Mouse (Mus musculus) embryonic fibroblast, embryonic 13.5 days (primary cell): ENCODE data around the gene Il2rg. TPM values are rescaled to one million over a fixed set of nuclear protein-coding genes. Genes with fewer than 3 reads are reported as not detected.
A peak's percentile ranks its signal among the peaks of the same experiment; 100 is the strongest.

Experiments used
- H3K27ac ChIP-seq: 2 replicates; pipeline ENCODE4 v1.5.1; 2012; ENCODE audit warnings: low read length, control low read depth, inconsistent platforms; ENCODE audit not compliant: insufficient read depth
- H3K4me1 ChIP-seq: 2 replicates; pipeline ENCODE4 v1.6.1; 2011; ENCODE audit warnings: low read length; ENCODE audit not compliant: control insufficient read depth, insufficient read depth
- H3K4me3 ChIP-seq: 2 replicates; pipeline ENCODE4 v1.5.1; 2011; ENCODE audit warnings: mild to moderate bottlenecking, control low read depth, low read length; ENCODE audit not compliant: insufficient read depth
- CTCF ChIP-seq: IDR thresholded peaks from 2 replicates; pipeline ENCODE4 v1.5.1; 2011; ENCODE audit warnings: mild to moderate bottlenecking, control low read depth, low read length, moderate library complexity, borderline replicate concordance; ENCODE audit not compliant: insufficient read depth
- POLR2A ChIP-seq: IDR thresholded peaks from 2 replicates; pipeline ENCODE4 v1.6.1; 2011; ENCODE audit warnings: low read depth, mild to moderate bottlenecking, control low read depth, low read length, moderate library complexity
- polyA plus RNA-seq: library from polyadenylated mRNA; stranded (reverse); fragments of >200 nt; gene quantifications from 2 replicates; pipeline ENCODE4 v1.2.4, GENCODE M21; 2011; ENCODE audit warnings: low read depth; ENCODE audit not compliant: missing spikeins, insufficient read length

Il2rg gene
- polyA plus RNA-seq, 1 experiment = 4.6 TPM

DNA sequence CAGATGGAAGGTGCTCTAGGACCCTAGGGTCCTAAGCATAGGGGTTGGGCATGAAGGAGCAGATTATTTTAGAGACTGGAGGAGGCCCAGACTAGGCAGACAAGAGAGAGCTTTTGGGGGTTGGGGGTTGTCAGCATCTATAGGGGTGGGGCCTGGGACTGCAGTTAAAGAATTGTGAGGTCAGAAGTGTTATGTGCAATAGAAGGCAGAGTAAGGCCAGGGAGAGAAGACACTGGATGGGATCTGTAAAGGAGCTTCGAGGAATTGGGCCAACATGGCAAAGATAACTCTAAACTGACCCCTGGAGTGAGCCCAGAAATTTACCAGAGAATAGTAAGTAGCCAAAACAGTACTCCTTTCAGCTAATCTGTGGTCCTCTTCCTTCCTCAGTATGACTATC is 4.2 kb downstream of the Il2rg start, which contains the start of gene Gm614:
TSS of gene Gm614 (minus strand) at position 101 of the 400 bp plus-strand sequence.
- H3K4me3 ChIP-seq = no peak within 1 kb of the TSS
- no peaks in the 10 kb centered on the region for H3K4me1 ChIP-seq
- TF ChIP-seq POLR2A (no peak), CTCF (no peak)
- no peak within 1 kb of the TSS for H3K27ac ChIP-seq

DNA sequence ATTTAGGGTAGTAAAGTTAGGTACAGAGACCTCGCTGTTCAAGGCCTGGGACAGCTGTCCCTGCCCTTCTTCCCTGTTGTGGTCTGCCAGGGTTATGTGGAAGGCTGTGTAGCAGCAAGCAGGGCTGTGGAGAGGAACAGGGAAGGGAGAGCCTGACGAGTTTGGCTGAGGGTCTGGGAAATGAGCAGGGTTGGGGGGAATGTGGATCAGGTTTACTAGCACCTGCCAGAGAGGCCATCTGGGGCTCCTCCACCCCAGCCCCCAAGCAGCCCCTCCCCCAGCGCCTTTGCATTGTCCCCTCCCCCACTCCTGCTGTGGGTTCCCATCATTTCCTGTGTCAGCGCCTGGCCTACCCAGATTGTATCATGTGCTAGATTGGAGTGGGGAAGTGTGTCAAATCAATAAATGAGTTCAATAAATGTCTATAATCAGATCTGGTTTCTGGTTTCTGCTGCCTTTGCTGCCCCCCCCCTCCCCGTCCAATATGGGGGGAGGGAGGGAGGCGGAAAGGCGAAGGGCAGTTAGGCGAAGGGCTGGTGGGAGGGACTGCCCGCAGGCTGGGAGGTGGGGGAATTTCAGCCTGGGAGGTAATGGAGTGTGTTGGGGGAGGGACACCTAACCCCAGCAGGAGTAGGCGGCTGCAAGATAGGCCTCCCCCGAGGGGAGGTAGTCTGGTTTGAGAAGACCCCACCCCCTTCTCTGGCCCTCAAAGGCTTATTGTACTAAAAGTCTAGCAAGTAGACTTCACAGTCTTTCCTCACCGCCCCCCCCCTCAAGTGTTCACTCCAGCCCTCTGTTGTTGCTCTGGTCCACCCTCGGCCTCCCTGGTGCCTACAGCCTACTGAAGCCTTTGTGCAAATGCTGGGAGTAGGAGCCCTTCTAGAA is 7.4 kb downstream of the Il2rg start:
- no peaks in the 10 kb centered on the region for H3K4me1 ChIP-seq
- H3K4me3 ChIP-seq = no peak overlapping the region
- TF ChIP-seq CTCF (no peak), POLR2A (no peak)

DNA sequence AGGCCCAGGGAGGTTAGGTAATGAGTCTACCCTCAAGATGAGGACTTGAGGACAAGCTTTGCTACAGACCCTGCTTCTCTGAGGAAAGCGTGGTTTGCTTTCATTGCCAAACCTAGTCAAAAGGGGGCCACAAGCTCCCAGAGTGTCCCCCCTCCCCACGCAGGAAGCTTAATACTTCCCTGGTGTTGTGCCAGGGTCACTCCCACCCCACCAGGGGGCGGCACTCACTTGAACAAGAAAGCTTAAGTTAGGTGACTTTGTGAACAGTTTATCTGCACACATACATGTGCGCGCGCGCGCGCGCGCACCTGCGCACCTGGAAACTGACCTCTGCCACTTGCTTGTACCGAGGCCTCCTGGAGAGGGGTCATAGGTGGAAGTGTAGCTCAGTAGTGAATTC is 11.5 kb downstream of the Il2rg start:
- Histone ChIP-seq H3K27ac (no peak overlapping the region), H3K4me3 (no peak overlapping the region), H3K4me1 (no peaks in the 10 kb centered on the region)
- TF ChIP-seq POLR2A (no peak), CTCF (no peak)

More for the DNA sequence above, 7.4 kb downstream of the Il2rg start:
- no peak overlapping the region for H3K27ac ChIP-seq

DNA sequence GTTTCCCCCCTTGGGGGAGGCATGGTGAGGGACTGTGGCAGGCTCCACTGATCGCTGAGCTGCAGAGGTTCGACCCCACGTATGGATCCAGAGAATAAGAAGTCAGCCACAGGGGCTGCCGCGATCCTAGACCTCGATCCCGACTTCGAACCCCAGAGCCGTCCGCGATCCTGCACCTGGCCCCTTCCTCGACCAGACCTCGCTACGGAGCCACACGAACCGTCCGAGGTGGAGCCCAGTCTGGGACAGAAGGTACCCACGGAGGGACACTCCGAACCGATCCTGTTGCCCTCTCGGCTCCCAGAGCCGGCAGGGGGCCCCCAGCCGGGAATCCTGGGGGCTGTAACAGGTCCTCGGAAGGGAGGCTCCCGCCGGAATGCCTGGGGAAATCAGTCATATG is 13.3 kb downstream of the Il2rg start:
- Histone ChIP-seq H3K27ac (no peak overlapping the region), H3K4me1 (no peaks in the 10 kb centered on the region), H3K4me3 (peak overlapping the region; percentile 64)
- TF ChIP-seq POLR2A = no peak
- no peak for TF ChIP-seq CTCF

DNA sequence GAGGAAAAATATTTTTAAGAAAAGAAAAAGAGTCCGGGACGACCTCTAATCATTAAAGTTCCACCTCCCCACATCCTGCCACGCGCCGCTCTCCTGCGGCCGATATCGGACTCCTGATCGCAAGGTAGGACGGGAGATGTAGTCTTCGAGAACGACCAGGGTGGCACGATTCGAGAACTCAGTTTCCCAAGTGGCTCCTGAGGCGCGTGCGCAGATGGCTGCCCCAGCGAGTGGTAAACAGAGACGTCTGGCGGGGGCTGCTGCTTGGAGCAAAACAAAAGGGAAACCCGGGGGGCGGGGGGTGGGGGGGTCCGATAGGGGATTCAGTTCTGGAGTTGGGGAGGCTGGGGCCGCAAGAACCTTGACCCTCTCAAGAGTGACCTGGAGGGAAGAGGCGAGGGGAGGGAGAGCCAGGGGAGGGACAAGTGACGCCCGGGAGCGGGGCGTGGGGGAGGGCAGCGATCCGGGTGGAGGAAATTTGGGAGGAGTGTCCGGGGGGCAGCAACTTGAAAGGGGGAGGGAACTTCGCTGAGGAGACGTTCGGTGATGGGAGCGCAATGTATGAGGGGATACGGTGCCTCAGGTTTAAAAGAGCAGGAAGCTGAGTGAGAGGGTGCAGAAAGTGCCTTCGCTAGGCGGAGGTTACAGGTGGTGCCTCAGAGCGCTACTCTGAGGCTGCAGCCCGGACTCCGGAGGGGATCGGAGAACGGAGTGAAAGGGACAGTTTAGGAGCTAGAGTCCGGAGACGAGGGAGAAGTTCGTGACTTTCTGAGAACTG is 13.9 kb downstream of the Il2rg start, which contains the start of gene Foxo4:
TSS of gene Foxo4 (plus strand) at position 577 of the 778 bp plus-strand sequence.
- TF ChIP-seq POLR2A (peak; percentile 82), CTCF (no peak)
- H3K4me3 ChIP-seq = peak within 1 kb of the TSS; percentile 64
- H3K27ac ChIP-seq = peak within 1 kb of the TSS; percentile 46; the same call in 1 of the 2 replicates
- H3K4me1 ChIP-seq = no peaks in the 10 kb centered on the region

DNA sequence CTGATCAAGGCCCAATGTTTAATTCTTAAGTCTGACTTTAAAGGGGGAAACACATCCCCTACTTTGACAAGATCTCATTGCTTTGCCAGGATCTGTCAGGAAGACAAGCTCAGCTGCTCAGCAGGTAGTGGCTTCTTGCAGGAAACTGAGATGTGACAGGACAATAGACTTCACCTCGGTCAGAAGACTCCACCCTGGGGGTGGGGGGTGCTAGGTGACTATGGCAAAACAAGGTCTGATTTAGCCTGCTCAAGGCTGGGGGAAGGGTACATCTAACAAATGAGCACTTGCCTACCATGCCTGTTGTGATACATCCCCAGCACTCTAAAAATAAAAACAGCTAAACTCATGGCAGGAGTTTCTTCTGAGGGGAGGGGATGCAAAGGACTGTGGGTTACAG is 23.0 kb downstream of the Il2rg start:
- H3K4me1 ChIP-seq = no peaks in the 10 kb centered on the region
- no peak overlapping the region for H3K27ac ChIP-seq

DNA sequence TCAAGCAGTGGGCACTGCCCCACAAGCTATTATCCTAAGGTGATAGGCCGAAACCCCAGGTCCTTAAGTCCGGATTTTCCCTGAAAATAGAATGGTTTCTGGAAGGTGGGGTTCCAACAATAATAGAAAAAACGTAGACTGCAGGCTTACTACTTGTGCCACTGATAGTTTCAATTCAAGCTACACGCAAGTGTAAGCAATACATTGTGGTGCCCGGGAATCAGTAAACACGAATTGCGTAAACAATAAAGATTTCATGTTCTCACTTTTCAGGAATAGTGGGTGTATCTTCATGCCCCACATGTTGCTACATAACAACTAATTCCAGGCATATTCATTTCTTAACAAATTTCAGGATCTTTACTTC is 45.3 kb downstream of the Il2rg start:
- Histone ChIP-seq H3K4me1 (no peaks in the 10 kb centered on the region), H3K27ac (peak overlapping the region; percentile 14; the same call in 1 of the 2 replicates), H3K4me3 (peak overlapping the region; percentile 28)
- TF ChIP-seq POLR2A (no peak), CTCF (no peak)

More for the DNA sequence above, 23.0 kb downstream of the Il2rg start:
- H3K4me3 ChIP-seq = no peak overlapping the region
- TF ChIP-seq POLR2A (no peak), CTCF (no peak)

DNA sequence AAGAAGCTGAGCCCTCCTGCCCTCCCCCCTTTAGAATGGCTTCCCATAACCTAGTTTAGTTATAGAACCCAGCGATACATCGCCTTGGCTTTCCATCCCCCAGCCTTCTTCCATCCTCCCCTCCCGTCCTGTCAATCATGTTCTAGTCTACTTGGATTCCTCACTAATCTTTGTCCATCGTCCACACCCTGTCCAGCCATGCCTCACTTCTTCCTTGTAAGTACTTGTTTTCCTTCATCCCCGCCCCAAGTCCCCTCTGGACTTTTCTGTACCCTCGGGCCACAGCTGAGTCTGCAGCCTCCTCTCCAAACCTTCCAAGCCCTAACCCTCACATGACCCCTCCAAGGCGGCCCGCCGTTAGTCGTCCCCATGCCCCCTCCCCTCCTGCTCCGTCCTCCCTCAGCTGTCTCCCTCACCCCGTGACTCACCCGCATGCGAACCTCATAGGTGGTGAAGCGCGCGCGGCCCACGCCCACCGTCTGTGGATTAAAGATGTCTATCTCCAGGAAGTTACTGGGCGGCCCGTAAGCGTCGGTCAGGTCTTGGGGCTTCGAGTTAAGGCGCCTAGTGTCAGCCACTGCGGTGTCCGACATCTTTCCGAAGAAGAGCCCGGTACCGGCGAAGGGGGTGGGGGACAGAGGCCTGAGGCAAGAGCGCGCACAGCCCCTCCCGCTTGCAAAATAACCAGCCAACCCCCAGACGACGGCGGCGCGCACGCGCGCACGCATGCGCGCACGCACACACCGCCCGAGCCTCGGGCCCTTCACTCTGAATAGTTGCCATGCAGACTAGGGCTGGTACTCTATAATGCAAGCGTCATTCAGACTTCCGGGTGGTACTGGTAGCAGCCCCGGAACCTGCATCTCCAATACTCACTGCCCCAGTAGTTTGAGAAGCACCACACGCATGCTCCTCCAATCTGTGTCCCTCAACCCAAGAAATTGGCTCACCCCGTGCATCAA is 45.9 kb downstream of the Il2rg start, which contains the start of gene Snx12:
TSS of gene Snx12 (minus strand) at position 730 of the 962 bp plus-strand sequence.
- H3K4me1 ChIP-seq = no peaks in the 10 kb centered on the region
- TF ChIP-seq CTCF = no peak
- peak; percentile 68 for TF ChIP-seq POLR2A
- peak within 1 kb of the TSS; percentile 71 for H3K4me3 ChIP-seq
- H3K27ac ChIP-seq = peak within 1 kb of the TSS; percentile 86

Other genes starting within 250 kb of the Il2rg start
- gene Tex11, start 208.6 kb downstream of the Il2rg start, polyA plus RNA-seq = not detected in 2 replicates
- 27.7 and 49.1 TPM in 2 replicates for gene Slc7a3, start 182.2 kb downstream of the Il2rg start, polyA plus RNA-seq
- gene Snx12, start 45.7 kb downstream of the Il2rg start, polyA plus RNA-seq = 73.9 and 83.3 TPM in 2 replicates
- gene Foxo4, start 13.7 kb downstream of the Il2rg start, polyA plus RNA-seq = 12.8 and 15.3 TPM in 2 replicates
- gene Gm614, start 4.3 kb downstream of the Il2rg start, polyA plus RNA-seq = not detected in 2 replicates
- gene Gm20489, start 768 bp upstream of the Il2rg start, polyA plus RNA-seq = not detected in 2 replicates
- gene Med12, start 5.8 kb upstream of the Il2rg start, polyA plus RNA-seq = 45.8 and 47.9 TPM in 2 replicates
- 0.47 and 0.91 TPM in 2 replicates for gene Nlgn3, start 30.9 kb upstream of the Il2rg start, polyA plus RNA-seq
- not detected in 2 replicates for gene Gjb1, start 108.1 kb upstream of the Il2rg start, polyA plus RNA-seq
- gene Zmym3, start 152.6 kb upstream of the Il2rg start, polyA plus RNA-seq = 50.7 and 67.0 TPM in 2 replicates
- gene Nono, start 161.1 kb upstream of the Il2rg start, polyA plus RNA-seq = 384 and 440 TPM in 2 replicates
- 1.5 and 2.5 TPM in 2 replicates for gene Itgb1bp2, start 180.8 kb upstream of the Il2rg start, polyA plus RNA-seq